Mouse (Mus musculus): ENCODE data around the gene Ralbp1.

Gene Ralbp1

DNA sequence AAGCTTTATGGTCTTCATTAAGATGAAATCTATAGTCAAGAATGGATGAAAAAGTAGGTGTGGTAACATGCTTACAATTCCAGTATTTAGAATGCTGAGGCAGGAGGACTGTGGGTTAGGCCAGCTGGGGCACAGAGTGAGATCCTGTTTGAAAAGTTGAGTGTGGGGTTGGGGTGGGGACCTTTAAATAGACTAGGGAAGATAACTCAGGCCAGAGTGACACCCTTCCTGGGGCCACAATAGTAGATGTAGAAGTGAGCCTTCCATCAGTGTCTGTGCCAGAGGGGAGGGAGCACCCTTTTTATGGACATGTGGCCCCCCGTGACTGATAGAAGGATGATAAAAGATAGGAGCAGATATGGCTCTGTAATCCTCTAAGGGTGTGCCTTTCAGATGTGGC, 86.2 kb downstream of the Ralbp1 start:
- no peak for ATAC-seq (ENCODE audit: low TSS enrichment)

GRCm38 (mm10) chr17:65798446-65798845, 87.2 kb downstream of the Ralbp1 start:
- ATAC-seq (ENCODE audit: low TSS enrichment), result no peak
